Mouse (Mus musculus) cortical plate, adult 2 months (tissue): ENCODE measurements around the gene Smtnl2. TPM values are rescaled to one million over a fixed set of nuclear protein-coding genes. Genes with fewer than 3 reads are reported as not detected.
A peak's percentile ranks its signal among the peaks of the same experiment; 100 is the strongest.

Experiments used
- H3K27ac ChIP-seq: fragments of 200-500 bp; 2 replicates; pipeline ENCODE4 v1.5.1; 2012; ENCODE audit warnings: low read length, control low read depth, inconsistent platforms; ENCODE audit not compliant: insufficient read depth
- H3K4me1 ChIP-seq: fragments of 200-500 bp; 2 replicates; pipeline ENCODE4 v1.6.1; 2011; ENCODE audit warnings: low read length; ENCODE audit not compliant: control insufficient read depth, insufficient read depth
- H3K4me3 ChIP-seq: fragments of 200-500 bp; 2 replicates; pipeline ENCODE4 v1.5.1; 2011; ENCODE audit warnings: mild to moderate bottlenecking, low read length, control low read depth; ENCODE audit not compliant: insufficient read depth
- CTCF ChIP-seq: fragments of 200-500 bp; IDR thresholded peaks from 2 replicates; pipeline ENCODE4 v1.5.1; 2011; ENCODE audit warnings: mild to moderate bottlenecking, control low read depth, low read length; ENCODE audit not compliant: insufficient read depth; ENCODE audit errors: extremely low read depth
- POLR2A ChIP-seq: fragments of 200-500 bp; IDR thresholded peaks from 2 replicates; pipeline ENCODE4 v1.6.1; 2011; ENCODE audit warnings: mild to moderate bottlenecking, low read length, control low read depth; ENCODE audit not compliant: insufficient read depth; ENCODE audit errors: extremely low read depth
- polyA plus RNA-seq: library from polyadenylated mRNA; depleted of rRNA; stranded (reverse); fragments of >200 nt; gene quantifications from 2 replicates; pipeline ENCODE4 v1.2.3, GENCODE M21; 2012

The Smtnl2 gene
- polyA plus RNA-seq, 1 experiment, result 1.6 TPM

DNA sequence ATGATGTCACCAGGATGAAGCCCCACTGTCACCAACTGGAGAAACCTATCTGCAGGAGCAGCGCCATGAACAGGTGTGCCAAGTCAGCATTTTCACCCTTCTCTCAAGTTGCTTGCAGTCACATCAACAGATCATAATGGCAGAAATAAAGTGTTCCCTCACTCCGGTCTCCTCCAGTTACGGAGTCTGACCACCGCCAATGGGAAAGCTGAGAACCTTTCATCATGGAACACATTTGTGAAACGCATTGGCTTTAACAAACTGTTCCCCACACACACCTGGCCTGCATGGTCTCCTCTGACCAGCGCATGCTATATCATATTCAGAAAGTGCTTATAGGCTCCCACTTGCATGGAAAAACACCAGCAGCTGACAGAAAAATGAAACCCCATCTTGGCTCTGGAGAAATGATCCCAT lies 23.4 kb downstream of the Smtnl2 start:
- H3K27ac ChIP-seq, result no peak overlapping the region
- H3K4me1 ChIP-seq, result no peaks in the 10 kb centered on the region
- no peak overlapping the region for H3K4me3 ChIP-seq
- TF ChIP-seq POLR2A (no peak), CTCF (no peak)

DNA sequence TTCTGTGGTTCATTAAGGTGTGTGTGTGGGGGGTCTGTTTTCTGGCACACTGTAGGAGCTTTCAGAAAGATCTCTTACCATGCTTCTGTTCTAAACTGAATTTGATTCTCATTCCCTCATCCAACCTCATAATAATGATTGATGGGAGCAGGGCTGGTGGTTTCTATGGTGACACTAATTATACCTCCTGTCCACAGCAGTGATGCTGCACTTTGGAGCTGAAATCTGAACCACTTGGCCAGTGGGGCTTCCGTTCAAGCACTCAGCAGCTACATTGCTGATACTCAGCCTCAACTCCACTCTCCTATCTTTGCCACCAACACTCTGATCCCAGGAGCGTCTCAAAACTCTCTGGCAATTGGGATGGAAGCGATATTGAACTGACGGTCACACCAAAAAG lies 32.2 kb downstream of the Smtnl2 start:
- no peak overlapping the region for H3K27ac ChIP-seq
- no peaks in the 10 kb centered on the region for H3K4me1 ChIP-seq
- TF ChIP-seq CTCF, result no peak
- TF ChIP-seq POLR2A, result no peak
- H3K4me3 ChIP-seq, result no peak overlapping the region

DNA sequence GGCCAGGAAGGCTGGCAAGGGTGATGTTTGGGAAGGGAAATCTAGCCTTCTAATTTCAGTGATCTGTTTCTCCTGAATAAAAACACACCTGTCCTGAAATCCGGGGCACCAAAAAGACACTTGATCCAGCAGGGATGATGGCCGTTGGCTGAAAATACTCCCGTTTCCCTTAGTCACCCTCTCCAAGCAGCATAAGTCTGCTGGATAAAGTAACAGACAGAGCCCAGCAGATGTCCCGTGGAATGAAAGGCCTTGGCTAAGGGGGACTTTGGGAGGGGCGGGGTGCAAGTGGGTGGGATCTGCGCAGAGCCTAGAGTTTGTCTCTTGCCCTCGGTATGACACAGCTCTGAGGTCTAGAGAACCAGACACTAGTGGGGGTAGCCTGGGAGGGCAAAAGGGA lies 33.3 kb downstream of the Smtnl2 start:
- no peak for TF ChIP-seq CTCF
- no peak for TF ChIP-seq POLR2A
- Histone ChIP-seq H3K4me3 (no peak overlapping the region), H3K4me1 (no peaks in the 10 kb centered on the region), H3K27ac (no peak overlapping the region)

DNA sequence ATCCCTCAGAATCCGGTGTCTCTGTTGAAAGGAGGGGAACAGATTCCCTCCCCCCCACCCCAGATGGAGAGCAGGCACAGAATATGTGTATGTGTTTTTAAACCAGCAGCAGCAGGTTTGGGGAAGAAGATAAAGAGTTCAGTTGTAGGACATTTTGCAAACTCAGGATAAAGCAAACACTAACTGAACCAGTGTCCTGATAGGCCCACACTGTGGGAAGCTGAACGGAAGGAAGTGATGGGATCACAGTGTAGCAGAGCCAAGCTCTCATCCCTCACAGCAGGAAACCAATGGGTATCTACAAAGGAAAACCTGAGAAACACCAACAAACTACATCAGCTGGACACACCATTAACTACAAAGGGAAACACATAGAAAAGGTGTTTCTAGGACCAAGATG lies 35.0 kb downstream of the Smtnl2 start:
- no peak overlapping the region for H3K27ac ChIP-seq
- H3K4me3 ChIP-seq, result no peak overlapping the region
- no peak for TF ChIP-seq CTCF
- H3K4me1 ChIP-seq, result no peaks in the 10 kb centered on the region

DNA sequence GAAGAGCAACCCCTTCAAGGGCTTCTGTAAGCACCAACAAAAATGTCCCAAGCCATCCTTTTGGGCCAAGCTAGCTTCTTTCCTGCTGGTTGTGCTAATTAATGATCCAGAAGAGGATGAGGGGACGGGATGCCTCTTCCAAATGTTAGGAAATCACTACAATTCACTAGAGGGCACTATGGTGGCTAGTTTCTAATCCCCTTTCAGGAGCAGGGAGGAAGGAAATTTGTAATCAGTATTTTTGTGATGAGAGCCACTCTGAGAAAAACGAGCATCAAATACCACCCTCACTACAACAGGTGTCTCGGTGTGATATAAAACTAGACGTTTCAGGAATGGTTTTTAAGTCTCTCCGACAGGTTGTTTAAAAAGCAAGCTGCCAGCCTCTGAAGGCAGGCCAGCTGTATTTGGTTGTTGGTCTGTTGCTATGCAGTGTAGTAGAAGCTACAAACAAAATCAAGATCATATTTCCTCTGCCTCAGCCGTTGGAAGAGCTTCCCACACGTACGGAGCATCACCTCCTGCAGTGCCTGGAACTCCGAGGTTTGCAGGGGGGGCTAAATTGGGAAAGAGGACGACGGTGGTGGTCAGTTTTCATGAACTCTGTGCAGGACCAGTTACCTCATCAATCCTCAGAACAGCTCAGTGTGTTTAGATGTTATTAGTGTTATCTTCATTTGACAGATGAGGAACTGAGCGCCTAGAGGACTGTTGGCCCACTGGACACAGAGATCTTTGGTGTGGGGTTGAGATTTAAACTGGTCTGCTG lies 41.4 kb downstream of the Smtnl2 start:
- H3K4me3 ChIP-seq, result no peak overlapping the region
- H3K27ac ChIP-seq, result no peak overlapping the region
- TF ChIP-seq POLR2A (no peak), CTCF (0 out of 2 replicates have a peak, but pooled peaks have one; percentile 2)

DNA sequence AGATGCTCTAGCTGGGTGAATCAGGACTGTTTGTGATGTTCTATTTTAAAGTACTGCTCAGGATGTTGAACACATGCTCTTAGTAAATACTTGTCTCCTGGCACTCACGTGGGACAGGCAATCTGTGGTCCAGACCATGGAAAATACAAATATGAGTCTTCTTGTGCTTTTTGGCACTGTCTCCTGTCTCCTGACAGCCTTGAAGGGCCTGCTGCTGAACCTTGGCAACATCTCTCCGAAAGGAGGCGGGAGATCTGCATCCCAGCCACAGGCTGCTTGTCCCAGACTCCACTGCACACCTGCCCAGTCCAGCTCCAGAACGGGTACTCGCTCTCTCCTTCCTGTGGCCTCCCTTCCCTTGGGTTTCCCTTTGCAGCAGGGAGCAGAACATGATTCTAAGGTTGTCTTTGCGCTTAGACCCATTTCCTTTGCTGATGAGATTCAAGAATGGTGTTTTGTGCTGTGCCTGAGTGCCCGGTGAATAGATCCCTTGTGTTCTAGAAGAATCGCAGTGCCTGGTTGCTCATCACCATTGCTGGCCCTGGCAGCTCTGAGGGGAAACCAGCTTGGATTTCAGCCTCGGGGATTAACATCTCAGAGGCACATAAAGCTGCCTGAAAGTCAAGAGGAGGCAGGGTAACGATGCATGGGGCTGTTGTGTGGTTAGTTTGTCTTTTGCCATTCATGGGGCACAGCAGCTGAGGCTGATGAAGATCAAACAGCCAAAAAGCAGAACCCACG lies 43.4 kb downstream of the Smtnl2 start:
- H3K4me1 ChIP-seq, result 0 out of 2 replicates have a peak, but pooled peaks cover 1% of the 10 kb centered on the region
- no peak overlapping the region for H3K4me3 ChIP-seq
- TF ChIP-seq CTCF (no peak), POLR2A (no peak)
- no peak overlapping the region for H3K27ac ChIP-seq

More for the DNA sequence above, 41.4 kb downstream of the Smtnl2 start:
- H3K4me1 ChIP-seq, result 0 out of 2 replicates have a peak, but pooled peaks cover 1% of the 10 kb centered on the region

DNA sequence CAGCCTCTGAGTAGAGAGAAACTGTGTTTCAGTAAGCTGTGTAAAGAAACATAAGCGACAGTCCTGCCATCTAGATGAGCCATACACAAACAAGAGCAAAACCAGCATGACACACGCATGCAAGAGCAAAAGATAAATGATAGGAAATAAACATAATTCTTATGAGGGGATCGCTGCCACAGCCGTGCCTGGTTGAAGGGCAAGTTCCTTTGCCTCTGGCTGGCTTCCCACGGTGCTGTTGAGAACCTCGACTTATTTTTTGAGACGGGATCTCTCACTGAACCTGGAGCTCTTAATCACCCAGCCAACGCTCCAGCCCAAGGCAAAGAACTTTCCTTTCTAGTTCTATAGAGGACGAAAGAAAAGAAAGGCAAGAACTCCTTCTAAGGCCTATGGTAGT lies 45.4 kb downstream of the Smtnl2 start:
- H3K27ac ChIP-seq, result no peak overlapping the region
- H3K4me1 ChIP-seq, result 0 out of 2 replicates have a peak, but pooled peaks cover 1% of the 10 kb centered on the region
- TF ChIP-seq CTCF, result no peak
- no peak for TF ChIP-seq POLR2A
- H3K4me3 ChIP-seq, result no peak overlapping the region

DNA sequence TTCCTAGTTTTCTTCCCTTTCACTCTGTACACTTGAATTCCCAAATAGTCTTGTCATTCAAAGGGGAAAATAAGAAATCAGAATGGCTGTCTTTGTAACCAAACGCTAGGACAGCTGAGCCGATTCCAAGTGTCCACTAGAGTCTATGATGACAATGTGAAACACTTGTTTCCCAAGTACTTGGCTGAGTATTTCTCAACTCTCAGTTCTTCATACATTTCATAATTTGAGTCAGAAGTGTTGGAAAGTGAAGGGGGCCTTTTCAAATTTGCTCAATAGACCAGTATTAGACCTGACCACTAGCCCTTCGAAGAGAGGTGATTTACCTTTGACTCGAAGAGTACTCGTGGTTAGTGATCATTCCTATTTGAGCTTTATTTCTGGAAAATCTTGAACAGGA lies 47.0 kb downstream of the Smtnl2 start:
- Histone ChIP-seq H3K4me3 (no peak overlapping the region), H3K4me1 (0 out of 2 replicates have a peak, but pooled peaks cover 1% of the 10 kb centered on the region), H3K27ac (no peak overlapping the region)
- TF ChIP-seq CTCF (no peak), POLR2A (no peak)

DNA sequence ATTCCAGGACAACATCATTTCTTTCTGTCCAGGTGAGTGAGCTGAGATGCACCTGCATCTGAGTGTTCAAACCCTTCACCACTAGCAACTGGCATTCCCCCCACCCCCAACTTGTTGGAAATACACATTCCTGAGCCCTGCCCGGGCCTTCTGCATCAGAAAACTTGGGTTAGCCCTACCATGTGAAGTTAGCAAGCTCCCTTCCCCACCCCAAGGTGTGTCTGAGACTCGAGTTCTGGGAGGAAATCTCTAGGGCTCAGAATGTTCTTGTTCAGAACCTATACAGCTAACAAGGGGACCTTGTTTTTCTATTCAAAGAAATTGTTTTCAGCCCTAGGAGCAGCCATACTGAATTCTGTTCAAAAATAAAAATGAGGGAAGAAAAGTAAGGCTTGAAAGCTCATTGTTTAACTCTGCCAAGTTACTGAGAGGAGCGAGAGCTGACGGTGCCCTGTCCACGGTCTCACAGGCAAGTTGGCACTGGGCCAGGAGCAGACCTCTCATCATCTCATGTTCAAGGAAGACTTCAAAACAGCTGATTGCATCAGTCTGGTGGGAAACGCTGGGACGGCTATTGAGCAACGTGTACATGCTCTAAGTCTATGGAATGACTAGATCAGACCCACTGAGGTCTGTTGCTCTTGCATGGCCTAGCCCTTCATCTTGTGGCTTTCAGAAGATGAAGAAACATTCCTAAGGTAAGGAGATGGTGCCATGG lies 47.8 kb downstream of the Smtnl2 start:
- H3K27ac ChIP-seq, result no peak overlapping the region
- H3K4me3 ChIP-seq, result no peak overlapping the region
- TF ChIP-seq POLR2A (no peak), CTCF (no peak)
- H3K4me1 ChIP-seq, result 0 out of 2 replicates have a peak, but pooled peaks cover 1% of the 10 kb centered on the region
